Mouse (Mus musculus): ENCODE results near the gene Adgre1. TPM values are rescaled to one million over a fixed set of nuclear protein-coding genes. Genes with fewer than 3 reads are reported as not detected.

Adgre1 gene
- polyA plus RNA-seq, 1 experiment from 2014 or later = 6.9 TPM

- no peak for ATAC-seq (ENCODE audit: low FRiP score)
- no peak overlapping the region for H3K9ac ChIP-seq
- H3K4me3 ChIP-seq = no peak overlapping the region
- WGBS = 69% methylated on average over 2 of the region's 2 CpGs
- H3K9me3 ChIP-seq = 0 out of 2 replicates have a peak, but pooled peaks cover 4% of the 10 kb centered on the region
- no peak overlapping the region for H3K4me2 ChIP-seq
- H3K27ac ChIP-seq = no peak overlapping the region
- no peaks in the 10 kb centered on the region for H3K36me3 ChIP-seq
- H3K27me3 ChIP-seq = no peaks in the 10 kb centered on the region
- H3K4me1 ChIP-seq (replicated peaks) = no peaks in the 10 kb centered on the region
Observed at GRCm38 (mm10) chr17:57344029-57344707, 14.3 kb upstream of the Adgre1 start.

- no peak overlapping the region for H3K4me2 ChIP-seq
- H3K4me3 ChIP-seq = no peak overlapping the region
- H3K4me1 ChIP-seq (replicated peaks) = no peaks in the 10 kb centered on the region
- no peak overlapping the region for H3K9ac ChIP-seq
- 81% methylated on average over 6 of the region's 6 CpGs for WGBS
- 0 out of 2 replicates have a peak, but pooled peaks cover 4% of the 10 kb centered on the region for H3K9me3 ChIP-seq
- H3K36me3 ChIP-seq = no peaks in the 10 kb centered on the region
- no peaks in the 10 kb centered on the region for H3K27me3 ChIP-seq
- no peak for ATAC-seq (ENCODE audit: low FRiP score)
- no peak overlapping the region for H3K27ac ChIP-seq
Observed at GRCm38 (mm10) chr17:57347017-57347416, 11.5 kb upstream of the Adgre1 start.

- 89% methylated on average over 2 of the region's 2 CpGs for WGBS
Observed at GRCm38 (mm10) chr17:57347781-57348180, 10.7 kb upstream of the Adgre1 start.

GRCm38 (mm10) chr17:57349067-57349466 lies 9.4 kb upstream of the Adgre1 start:
- no peak overlapping the region for H3K4me2 ChIP-seq
- 73% methylated on average over 5 of the region's 5 CpGs for WGBS

More at GRCm38 (mm10) chr17:57347781-57348180, 10.7 kb upstream of the Adgre1 start:
- Histone ChIP-seq H3K4me2 (no peak overlapping the region), H3K4me3 (no peak overlapping the region), H3K27me3 (no peaks in the 10 kb centered on the region), H3K27ac (no peak overlapping the region), H3K9me3 (0 out of 2 replicates have a peak, but pooled peaks cover 4% of the 10 kb centered on the region), H3K36me3 (no peaks in the 10 kb centered on the region), H3K9ac (no peak overlapping the region), H3K4me1 (replicated peaks) (no peaks in the 10 kb centered on the region)
- no peak for ATAC-seq (ENCODE audit: low FRiP score)

GRCm38 (mm10) chr17:57350212-57350611 lies 8.3 kb upstream of the Adgre1 start:
- 87% methylated on average over 5 of the region's 5 CpGs for WGBS
- H3K9ac ChIP-seq = no peak overlapping the region
- ATAC-seq (ENCODE audit: low FRiP score) = no peak

More at GRCm38 (mm10) chr17:57349067-57349466, 9.4 kb upstream of the Adgre1 start:
- Histone ChIP-seq H3K27ac (no peak overlapping the region), H3K36me3 (no peaks in the 10 kb centered on the region), H3K4me1 (replicated peaks) (no peaks in the 10 kb centered on the region), H3K9me3 (no peaks in the 10 kb centered on the region), H3K27me3 (no peaks in the 10 kb centered on the region), H3K4me3 (no peak overlapping the region), H3K9ac (no peak overlapping the region)
- no peak for ATAC-seq (ENCODE audit: low FRiP score)

GRCm38 (mm10) chr17:57351107-57351506 lies 7.4 kb upstream of the Adgre1 start:
- no peak overlapping the region for H3K4me3 ChIP-seq
- no peak for ATAC-seq (ENCODE audit: low FRiP score)
- H3K27me3 ChIP-seq = no peaks in the 10 kb centered on the region
- H3K9ac ChIP-seq = no peak overlapping the region
- WGBS = 90% methylated on average over 9 of the region's 9 CpGs
- no peak overlapping the region for H3K4me2 ChIP-seq
- no peaks in the 10 kb centered on the region for H3K4me1 ChIP-seq (replicated peaks)
- H3K36me3 ChIP-seq = no peaks in the 10 kb centered on the region
- no peak overlapping the region for H3K27ac ChIP-seq
- H3K9me3 ChIP-seq = no peaks in the 10 kb centered on the region

More at GRCm38 (mm10) chr17:57350212-57350611, 8.3 kb upstream of the Adgre1 start:
- Histone ChIP-seq H3K4me1 (replicated peaks) (no peaks in the 10 kb centered on the region), H3K36me3 (no peaks in the 10 kb centered on the region), H3K4me3 (no peak overlapping the region), H3K4me2 (no peak overlapping the region), H3K27ac (no peak overlapping the region), H3K27me3 (no peaks in the 10 kb centered on the region), H3K9me3 (no peaks in the 10 kb centered on the region)

GRCm38 (mm10) chr17:57359485-57360241 lies 1.2 kb downstream of the Adgre1 start:
- no peak overlapping the region for H3K9ac ChIP-seq
- WGBS = 82% methylated on average over 11 of the region's 11 CpGs
- no peak overlapping the region for H3K4me2 ChIP-seq
- no peak for ATAC-seq (ENCODE audit: low FRiP score)
- no peaks in the 10 kb centered on the region for H3K27me3 ChIP-seq
- no peak overlapping the region for H3K27ac ChIP-seq
- no peaks in the 10 kb centered on the region for H3K9me3 ChIP-seq
- H3K4me3 ChIP-seq = no peak overlapping the region
- H3K4me1 ChIP-seq (replicated peaks) = no peaks in the 10 kb centered on the region
- H3K36me3 ChIP-seq = no peaks in the 10 kb centered on the region

Other genes with a start within 250 kb of the Adgre1 start
- gene Cd70, start 208.9 kb upstream of the Adgre1 start, polyA plus RNA-seq (2015; fragmentation: Nextera tagmentation; extraction: Ambion mirVana) = 0.32 and 0.61 TPM in 2 replicates
- gene Tnfsf14, start 164.5 kb upstream of the Adgre1 start, polyA plus RNA-seq (2015; fragmentation: Nextera tagmentation; extraction: Ambion mirVana) = 0.09 and 0.14 TPM in 2 replicates
- 1.3 TPM in 2 replicates for gene C3, start 130.6 kb upstream of the Adgre1 start, polyA plus RNA-seq (2015; fragmentation: Nextera tagmentation; extraction: Ambion mirVana)
- 22.4 and 23.8 TPM in 2 replicates for gene Gpr108, start 110.2 kb upstream of the Adgre1 start, polyA plus RNA-seq (2015; fragmentation: Nextera tagmentation; extraction: Ambion mirVana)
- gene Trip10, start 109.2 kb upstream of the Adgre1 start, polyA plus RNA-seq (2015; fragmentation: Nextera tagmentation; extraction: Ambion mirVana) = 12.5 and 14.6 TPM in 2 replicates
- 1.8 and 2.2 TPM in 2 replicates for gene Vav1, start 79.6 kb upstream of the Adgre1 start, polyA plus RNA-seq (2015; fragmentation: Nextera tagmentation; extraction: Ambion mirVana)
- not detected in 2 replicates for gene Vmn2r120, start 186.8 kb downstream of the Adgre1 start, polyA plus RNA-seq (2015; fragmentation: Nextera tagmentation; extraction: Ambion mirVana)

All from hindbrain, embryonic 13.5 days (tissue).